Mouse (Mus musculus): ENCODE results near the gene Rnf128.

The Rnf128 gene

DNA sequence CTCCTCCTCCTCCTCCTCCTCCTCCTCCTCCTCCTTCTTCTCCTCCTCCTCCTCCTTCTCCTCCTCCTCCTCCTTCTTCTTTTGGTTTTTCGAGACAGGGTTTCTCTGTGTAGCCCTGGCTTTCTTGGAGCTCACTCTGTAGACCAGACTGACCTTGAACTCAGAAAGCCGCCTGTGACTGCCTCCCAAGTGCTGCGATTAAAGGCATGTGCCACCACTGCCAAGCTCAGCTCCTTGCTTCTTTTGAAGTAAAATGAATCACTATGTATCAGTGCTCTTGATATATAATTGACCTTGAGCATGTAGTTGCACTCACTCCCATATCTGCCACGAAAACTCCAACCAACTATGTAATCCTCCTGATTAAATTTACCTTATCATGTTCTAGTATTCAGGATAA is 59.0 kb downstream of the Rnf128 start:
- DNase-seq (ENCODE audit: low read depth, low spot score), result no peak

GRCm38 (mm10) chrX:139634758-139635157 is 71.6 kb downstream of the Rnf128 start:
- no peak for DNase-seq (ENCODE audit: low read depth, low spot score)

GRCm38 (mm10) chrX:139639744-139640143 is 76.6 kb downstream of the Rnf128 start:
- no peak for DNase-seq (ENCODE audit: low read depth, low spot score)

DNA sequence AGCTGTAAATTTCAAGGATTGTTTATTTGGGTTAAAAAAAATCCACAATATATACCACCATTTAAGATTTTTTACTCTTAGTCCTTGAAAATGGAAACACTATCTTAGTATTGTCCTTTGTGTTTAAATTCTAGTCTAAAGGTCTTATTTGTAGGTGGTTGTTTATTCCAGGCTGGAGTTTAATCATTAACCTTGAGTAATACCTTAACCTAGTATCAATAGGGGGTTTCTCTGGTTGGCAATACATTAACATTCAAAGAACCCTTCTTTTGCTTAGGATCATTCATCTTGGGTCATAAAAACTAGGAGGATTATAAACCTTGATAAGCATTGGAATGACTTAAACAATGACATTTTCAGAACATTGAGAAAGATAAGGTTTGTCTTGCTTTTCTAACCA is 77.3 kb downstream of the Rnf128 start:
- no peak for DNase-seq (ENCODE audit: low read depth, low spot score)

DNA sequence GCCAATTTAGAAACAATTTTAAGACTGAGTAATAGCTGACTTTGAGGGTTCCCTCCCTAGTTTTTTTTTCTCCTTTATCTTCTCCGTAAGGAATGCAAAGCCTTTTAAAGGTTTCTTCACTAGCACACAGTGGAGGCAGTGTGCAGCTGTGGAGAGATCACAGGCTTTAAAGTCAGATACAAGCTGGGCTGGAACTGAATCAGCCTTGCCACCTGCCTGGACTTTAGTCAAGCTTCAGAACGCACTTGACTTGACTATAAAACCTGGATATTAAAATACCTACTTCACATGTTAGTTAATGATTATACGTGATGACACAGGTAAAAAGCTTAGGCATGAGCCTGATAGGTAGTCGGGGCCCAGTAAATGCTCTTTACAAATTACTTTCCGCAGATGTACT is 89.1 kb downstream of the Rnf128 start:
- no peak for DNase-seq (ENCODE audit: low read depth, low spot score)

DNA sequence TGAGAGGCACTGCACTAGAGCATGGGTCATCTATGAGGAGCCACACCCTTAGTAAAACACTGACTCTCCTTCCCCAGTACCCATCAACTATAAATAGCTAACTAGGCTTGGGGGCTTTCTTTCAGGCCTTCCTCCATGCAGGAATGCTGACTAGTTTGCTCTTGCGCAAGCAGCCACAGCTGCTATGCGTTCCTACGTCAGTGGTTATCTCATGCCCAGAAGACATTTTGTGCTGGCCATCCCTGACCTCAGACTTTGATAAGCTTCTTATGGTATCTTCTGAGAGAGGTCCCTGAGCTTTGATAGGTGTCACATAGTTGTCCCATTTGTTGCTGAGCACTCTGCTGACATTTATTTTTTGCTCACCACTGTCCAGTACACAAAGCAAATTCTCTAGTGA is 90.2 kb downstream of the Rnf128 start:
- no peak for DNase-seq (ENCODE audit: low read depth, low spot score)

DNA sequence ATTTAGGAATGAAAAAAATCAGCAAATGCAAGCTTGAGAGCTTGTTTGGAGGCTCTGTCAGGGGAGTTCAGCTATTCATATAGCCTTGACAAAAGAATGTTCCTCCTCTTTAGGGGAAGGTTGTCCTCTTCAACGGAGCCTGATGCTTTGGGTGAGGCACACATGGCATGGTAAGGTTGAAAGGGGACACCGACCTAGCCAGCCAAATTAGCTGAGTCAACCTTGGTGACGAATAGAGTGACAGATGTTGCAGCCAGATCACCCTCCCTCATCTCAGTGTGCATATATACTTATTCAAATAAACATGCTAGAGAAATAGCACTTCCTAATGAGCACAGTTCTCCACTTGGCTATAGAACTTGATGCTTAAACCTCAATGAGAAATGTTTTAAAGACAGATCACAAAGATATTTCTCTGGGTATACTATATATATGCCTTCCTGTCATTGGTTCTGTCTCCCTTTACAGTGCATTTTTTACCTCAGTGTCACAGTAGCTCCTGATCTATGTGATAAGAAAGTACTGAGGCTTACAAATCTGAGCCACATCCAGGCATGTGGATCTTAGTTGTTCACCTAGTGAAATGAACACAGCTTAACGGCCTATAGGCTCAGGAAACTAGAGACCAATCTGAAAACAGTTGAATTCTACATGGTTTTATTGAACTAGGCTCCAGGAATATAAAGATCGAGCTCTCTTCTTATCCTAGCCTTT is 91.4 kb downstream of the Rnf128 start:
- DNase-seq (ENCODE audit: low read depth, low spot score), result no peak

- DNase-seq (ENCODE audit: low read depth, low spot score), result no peak
These were observed 99.0 kb downstream of the Rnf128 start for GRCm38 (mm10) chrX:139662111-139662510.

DNA sequence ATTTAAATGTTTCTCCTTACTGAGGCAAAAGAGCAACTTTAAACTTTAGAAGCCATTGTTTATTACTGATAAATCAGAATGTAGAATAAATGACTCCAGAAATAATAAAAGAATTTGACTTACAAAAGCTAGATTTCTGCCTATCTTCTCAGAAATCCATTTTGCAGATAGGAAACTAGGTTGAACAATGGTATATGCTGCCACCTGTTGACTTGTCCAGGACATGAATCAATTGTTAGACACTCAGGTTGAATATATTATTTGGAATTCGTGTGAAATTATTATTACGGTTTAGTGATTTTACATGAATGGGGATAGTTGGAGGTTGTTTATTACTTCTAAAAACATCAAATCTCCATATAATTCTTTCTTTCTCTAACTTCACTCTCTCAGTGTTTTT is 102.7 kb downstream of the Rnf128 start:
- no peak for DNase-seq (ENCODE audit: low read depth, low spot score)

GRCm38 (mm10) chrX:139684410-139684774 is 121.3 kb downstream of the Rnf128 start:
- DNase-seq (ENCODE audit: low read depth, low spot score), result no peak

DNA sequence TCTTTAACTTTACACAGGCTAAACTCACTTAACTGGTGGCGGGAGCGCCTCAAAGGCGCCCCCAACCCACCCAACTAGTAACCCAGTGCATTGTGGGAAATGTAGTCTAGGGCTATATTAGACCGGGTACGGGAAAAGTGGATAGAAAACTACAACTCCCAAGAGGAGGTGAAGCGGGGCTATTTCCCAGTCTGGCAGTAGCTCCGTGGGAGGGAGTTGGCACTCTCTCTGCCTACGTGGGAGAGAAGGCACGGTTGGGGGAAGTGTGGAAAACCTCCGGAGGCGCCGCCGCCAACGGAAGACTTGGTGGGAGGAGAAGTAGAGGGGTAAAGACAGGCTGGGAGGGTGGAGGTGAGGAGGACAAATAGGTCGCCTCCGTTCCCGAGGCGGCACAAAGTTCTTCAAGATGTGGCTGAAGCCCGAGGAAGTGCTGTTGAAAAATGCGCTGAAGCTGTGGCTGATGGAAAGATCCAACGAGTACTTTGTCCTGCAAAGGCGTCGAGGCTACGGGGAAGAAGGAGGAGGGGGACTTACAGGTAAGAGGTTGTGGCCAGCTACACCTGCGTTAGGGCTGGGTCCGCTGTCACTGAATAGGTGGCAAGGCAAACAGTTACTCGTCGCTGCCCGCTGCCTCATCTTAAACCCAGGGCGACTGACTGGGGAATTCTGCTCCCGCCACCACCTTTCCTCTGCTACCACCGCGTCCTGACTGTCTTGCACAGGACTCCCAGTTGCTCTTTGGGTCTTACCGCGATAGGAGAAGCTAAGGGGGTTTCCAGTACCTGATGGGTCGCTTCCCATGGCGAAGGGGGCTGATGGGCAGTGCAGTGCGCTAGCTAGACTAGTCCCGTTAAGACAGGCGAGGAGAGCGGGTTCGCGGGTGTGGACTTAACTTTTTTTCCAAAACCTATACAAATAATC is 121.9 kb downstream of the Rnf128 start, which contains the start of gene Tbc1d8b:
TSS of gene Tbc1d8b (plus strand) at position 222 of the 921 bp plus-strand sequence.
- no peak for DNase-seq (ENCODE audit: low read depth, low spot score)

DNA sequence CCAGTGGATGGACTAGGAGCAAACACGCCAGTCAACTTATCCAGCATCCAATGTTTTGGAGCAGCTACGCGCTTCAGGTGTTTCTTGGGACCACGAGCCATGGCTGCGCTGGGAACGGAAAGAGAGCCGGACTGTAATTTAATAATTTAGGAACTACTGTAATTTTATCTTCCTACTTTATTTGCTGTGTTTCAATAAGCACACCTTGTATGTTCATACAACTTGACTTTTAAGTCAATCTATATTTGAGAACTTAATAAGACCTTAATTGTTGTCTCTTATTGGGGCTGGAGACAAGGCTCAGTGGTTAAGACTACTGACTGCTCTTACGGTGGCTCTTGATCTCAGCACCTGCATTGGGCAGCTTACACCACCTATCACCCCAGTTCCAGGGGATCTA is 151.3 kb downstream of the Rnf128 start, which contains the start of gene Gm15013:
TSS of gene Gm15013 (minus strand) at position 101 of the 400 bp plus-strand sequence.
- no peak for DNase-seq (ENCODE audit: low read depth, low spot score)

GRCm38 (mm10) chrX:139722350-139722749 is 159.2 kb downstream of the Rnf128 start:
- DNase-seq (ENCODE audit: low read depth, low spot score), result no peak
